Mouse (Mus musculus) left cerebral cortex, adult 8-10 months (tissue): ENCODE data around the gene Nnmt. TPM values are rescaled to one million over a fixed set of nuclear protein-coding genes. Genes with fewer than 3 reads are reported as not detected.

Experiments
- DNase-seq, 2 experiments: peaks; one replicate each; pipeline ENCODE4 v3.0.0; 2022; ENCODE audit warnings: low spot score in 2 of 2
- total RNA-seq, 4 experiments: library from RNA; stranded (reverse); gene quantifications; 2 replicates each; pipeline ENCODE4 v1.2.4; 2022

The Nnmt gene
- total RNA-seq, 4 experiments from 2014 or later = 0.46 to 0.87 (median 0.82) TPM; not detected in 1

GRCm38 (mm10) chr9:48559482-48560139, 45.3 kb downstream of the Nnmt start:
- peak; percentile 7 to 31 for DNase-seq

- DNase-seq = no peak
Measured at GRCm38 (mm10) chr9:48558637-48559036, 46.3 kb downstream of the Nnmt start.

- no peak for DNase-seq
Measured at GRCm38 (mm10) chr9:48549056-48549455, 55.9 kb downstream of the Nnmt start.

GRCm38 (mm10) chr9:48547233-48547632, 57.7 kb downstream of the Nnmt start:
- no peak for DNase-seq

Other genes with a start within 250 kb of the Nnmt start
- 10 to 100 TPM; 86.2 to 97.6 (median 91.0) TPM for gene Rexo2, start 124.5 kb downstream of the Nnmt start, total RNA-seq
- gene Rbm7, start 109.9 kb downstream of the Nnmt start, total RNA-seq = 10 to 100 TPM; 36.4 to 40.3 (median 37.3) TPM
- gene Gm5617, start 109.7 kb downstream of the Nnmt start, total RNA-seq = 10 to 100 TPM in 2 of 4 experiments, 1 to 10 TPM in 2; 7.9 to 14.0 (median 10.8) TPM
- gene Zbtb16, start 231.1 kb upstream of the Nnmt start, total RNA-seq = 10 to 100 TPM; 66.8 to 72.0 (median 69.8) TPM